8 mouse cellular contexts compared by ENCODE assay signal in genomic region chr10:20313447-20313846, GRCm38 (mm10). TPM values are rescaled to one million over a fixed set of nuclear protein-coding genes. Genes with fewer than 3 reads are reported as not detected.
DNase-seq lines count a peak whose midpoint lies in the region; ATAC-seq and TF ChIP-seq lines count a peak whose summit lies in the region.

No protein-coding gene starts in this region.

- WGBS in cerebellum, adult 2 months = 39% methylated on average over 13 of the region's 13 CpGs
- 35% methylated on average over 13 of the region's 13 CpGs for WGBS in spleen, adult 2 months
- WGBS in liver, embryonic 11.5 days = 24% methylated on average over 13 of the region's 13 CpGs

- TF ChIP-seq CTCF in cerebellum, adult 2 months (IDR thresholded peaks at IDR 0.05; ENCODE audit: borderline replicate concordance, insufficient read depth, low read depth, low read length) = no peak
- TF ChIP-seq CTCF in spleen, adult 2 months (IDR thresholded peaks at IDR 0.05; ENCODE audit: extremely low read depth, insufficient read depth, insufficient read length, insufficient replicate concordance) = no peak

- peak overlapping the region; percentile 98 for H3K9ac ChIP-seq in liver, embryonic 11.5 days (ENCODE audit: low read depth, low read length)

- no peak overlapping the region for H3K27ac ChIP-seq in cerebellum, adult 2 months (ENCODE audit: insufficient read depth, low read length)
- H3K27ac ChIP-seq in spleen, adult 2 months (ENCODE audit: insufficient read depth, low read length) = no peak overlapping the region
- H3K27ac ChIP-seq in liver, embryonic 11.5 days (ENCODE audit: low read depth, low read length) = peak overlapping the region; percentile 100; the same call in 1 of the 2 replicates

- no peaks in the 10 kb centered on the region; the same call in 1 of the 2 replicates for H3K4me1 ChIP-seq in cerebellum, adult 2 months (ENCODE audit: control insufficient read depth, insufficient read depth, low read length)
- H3K4me1 ChIP-seq in spleen, adult 2 months (ENCODE audit: control insufficient read depth, insufficient read depth, insufficient read length) = peaks cover 3% of the 10 kb centered on the region; the same call in 1 of the 2 replicates
- H3K4me1 ChIP-seq in liver, embryonic 11.5 days (replicated peaks; ENCODE audit: control insufficient read depth, insufficient read depth, low read length) = peaks cover 22% of the 10 kb centered on the region

- TF ChIP-seq POLR2A in cerebellum, adult 2 months (IDR thresholded peaks at IDR 0.05; ENCODE audit: borderline replicate concordance, insufficient read depth, low read length) = no peak
- TF ChIP-seq POLR2A in spleen, adult 2 months (IDR thresholded peaks at IDR 0.05; ENCODE audit: low read depth, low read length) = no peak

- peaks cover 1% of the 10 kb centered on the region; the same call in 1 of the 2 replicates for H3K36me3 ChIP-seq in spleen, adult 2 months (ENCODE audit: control insufficient read depth, insufficient read depth, low read length)
- H3K36me3 ChIP-seq in liver, embryonic 11.5 days (ENCODE audit: control insufficient read depth, insufficient read depth, low read length) = peaks cover 1% of the 10 kb centered on the region; the same call in 1 of the 2 replicates

- DNase-seq in cerebellum, adult 2 months = peak; percentile 15 to 25
- no peak for DNase-seq in cerebellum, adult 11 months
- DNase-seq in spleen, adult 2 months (ENCODE audit: low read depth in 1 of 2, low spot score in 2 of 2) = no peak
- DNase-seq in spleen, postnatal 4 days (ENCODE audit: low spot score in 2 of 2) = no peak
- DNase-seq in liver, embryonic 11.5 days (ENCODE audit: low spot score) = no peak
- DNase-seq in thymus, postnatal 25 days = peak; percentile 11
- DNase-seq in ovary, postnatal 14 days (ENCODE audit: low spot score) = no peak

- no peaks in the 10 kb centered on the region for H3K9me3 ChIP-seq in liver, embryonic 11.5 days (ENCODE audit: control insufficient read depth, low read length)

- peak overlapping the region; percentile 85 for H3K4me2 ChIP-seq in liver, embryonic 11.5 days

- ATAC-seq in liver, embryonic 11.5 days (replicated peaks; ENCODE audit: low FRiP score) = no peak
- no peak for ATAC-seq in megakaryocyte-erythroid progenitor cell, adult 5-6 weeks (replicated peaks; ENCODE audit: low FRiP score, low TSS enrichment, poor library complexity, severe bottlenecking)

- H3K27me3 ChIP-seq in cerebellum, adult 2 months (ENCODE audit: control insufficient read depth, insufficient read depth, low read length) = no peaks in the 10 kb centered on the region
- H3K27me3 ChIP-seq in spleen, adult 2 months (ENCODE audit: control insufficient read depth, insufficient read depth, low read length) = no peaks in the 10 kb centered on the region
- H3K27me3 ChIP-seq in liver, embryonic 11.5 days (replicated peaks; ENCODE audit: control insufficient read depth, insufficient read depth, low read length) = no peaks in the 10 kb centered on the region

- peak overlapping the region; percentile 34 for H3K4me3 ChIP-seq in cerebellum, adult 2 months (replicated peaks; ENCODE audit: insufficient read depth, low read depth, low read length)
- peak overlapping the region; percentile 94 for H3K4me3 ChIP-seq in spleen, adult 2 months (ENCODE audit: extremely low read depth, insufficient read depth, insufficient read length)
- H3K4me3 ChIP-seq in liver, embryonic 11.5 days (ENCODE audit: low read depth, low read length) = peak overlapping the region; percentile 88

RNA-seq across cellular contexts. Expression of gene Bclaf1, which starts 1.2 kb away (rescaled TPM):
- polyA plus RNA-seq in cerebellum, adult 2 months (2012; rRNA removed) = 72.8 and 75.5 TPM in 2 replicates
- polyA plus RNA-seq in spleen, adult 2 months (2012; rRNA removed) = 9.4 and 11.5 TPM in 2 replicates
- 129 and 133 TPM in 2 replicates for polyA plus RNA-seq in liver, embryonic 11.5 days (2014; fragmentation: Nextera tagmentation; extraction: Ambion mirVana)
- total RNA-seq in megakaryocyte-erythroid progenitor cell, adult 5-6 weeks (2014; fragmentation: Nextera tagmentation) = 292 and 335 TPM in 2 replicates
- 857 and 878 TPM in 2 replicates for total RNA-seq in megakaryocyte-erythroid progenitor cell, adult 5-6 weeks (2017)

RNA-seq across cellular contexts. Expression of gene Mtfr2, which starts 34.1 kb away (rescaled TPM):
- polyA plus RNA-seq in cerebellum, adult 2 months (2012; rRNA removed) = 0.59 and 0.70 TPM in 2 replicates
- polyA plus RNA-seq in spleen, adult 2 months (2012; rRNA removed) = 1.0 and 1.1 TPM in 2 replicates
- 3.0 and 4.1 TPM in 2 replicates for polyA plus RNA-seq in liver, embryonic 11.5 days (2014; fragmentation: Nextera tagmentation; extraction: Ambion mirVana)
- total RNA-seq in megakaryocyte-erythroid progenitor cell, adult 5-6 weeks (2014; fragmentation: Nextera tagmentation) = 19.7 and 32.5 TPM in 2 replicates
- total RNA-seq in megakaryocyte-erythroid progenitor cell, adult 5-6 weeks (2017) = 7.7 and 12.5 TPM in 2 replicates

Comparison
In these comparisons a context has a peak if more than half of its experiments do, and no peak if none do; other contexts are left out.
1. DNase-seq: peak in cerebellum, adult 2 months (2 of 2) and thymus, postnatal 25 days (single experiment); none in cerebellum, adult 11 months (single experiment), spleen, adult 2 months (0 of 2), spleen, postnatal 4 days (0 of 2), liver, embryonic 11.5 days (single experiment) and ovary, postnatal 14 days (single experiment).
2. H3K4me3 ChIP-seq: peak in every context shown above with its lines; median percentile 94 in spleen, adult 2 months; 88 in liver, embryonic 11.5 days; 34 in cerebellum, adult 2 months.